Mouse (Mus musculus) megakaryocyte progenitor cell, adult 5-6 weeks (primary cell): ENCODE data around the gene Olfr1513. TPM values are rescaled to one million over a fixed set of nuclear protein-coding genes. Genes with fewer than 3 reads are reported as not detected.
"Not testable (repeated sequence)": the region's sequence is repeated elsewhere in the genome, so short reads cannot be mapped to it uniquely, and the experiment has no call there.

Source experiments
- ATAC-seq: replicated peaks from 2 replicates; pipeline ENCODE4 v1.8.0; 2016; ENCODE audit warnings: mild to moderate bottlenecking, moderate TSS enrichment, inconsistent platforms; ENCODE audit not compliant: poor library complexity
- total RNA-seq, 2 experiments: library from RNA; stranded (forward) in 1 of 2; stranded (reverse) in 1 of 2; fragments of 157-497, 149-512 nt in 1 of 2; fragments of 200-1000 nt in 1 of 2; gene quantifications; 2 replicates each; pipeline versions ENCODE4 v1.2.3 to v1.2.4; 2015 to 2017

Gene Olfr1513
- total RNA-seq, 2 experiments from 2014 or later = not detected

DNA sequence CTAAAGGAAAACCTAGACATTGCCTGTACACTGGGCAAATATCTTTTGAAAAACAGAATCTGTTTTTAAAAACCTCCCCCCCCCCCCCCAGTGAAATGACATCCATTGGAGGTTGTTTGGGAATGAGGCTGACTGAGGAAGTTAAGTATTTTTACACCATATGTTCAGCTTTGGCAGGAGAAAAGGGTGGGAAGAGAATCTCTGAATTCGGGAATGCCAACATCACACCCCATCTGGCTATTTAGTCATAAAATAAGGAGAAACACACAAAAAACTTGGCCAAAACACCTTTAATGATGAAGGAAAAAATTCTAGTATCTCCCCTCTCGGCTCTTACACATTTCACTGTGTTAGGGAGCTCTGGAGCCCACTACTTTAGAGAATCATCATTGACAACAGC is 45.3 kb downstream of the Olfr1513 start:
- ATAC-seq = no peak

DNA sequence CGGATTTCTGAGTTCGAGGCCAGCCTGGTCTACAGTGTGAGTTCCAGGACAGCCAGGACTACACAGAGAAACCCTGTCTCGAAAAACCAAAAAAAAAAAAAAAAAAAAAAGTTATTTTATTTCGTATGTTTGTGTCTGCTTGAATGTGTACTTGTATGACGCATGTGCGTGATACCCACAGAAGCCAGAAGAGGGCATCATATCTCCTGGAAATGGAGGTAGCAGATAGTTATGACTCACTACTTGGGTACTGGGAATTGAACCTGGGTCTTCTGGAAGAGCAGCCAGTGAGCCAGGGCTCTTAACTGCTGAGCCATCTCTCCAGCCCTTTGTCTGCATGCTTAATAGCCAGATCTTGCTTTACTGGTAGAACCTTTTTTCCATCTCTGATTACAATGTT is 45.9 kb downstream of the Olfr1513 start:
- not testable (repeated sequence) for ATAC-seq

DNA sequence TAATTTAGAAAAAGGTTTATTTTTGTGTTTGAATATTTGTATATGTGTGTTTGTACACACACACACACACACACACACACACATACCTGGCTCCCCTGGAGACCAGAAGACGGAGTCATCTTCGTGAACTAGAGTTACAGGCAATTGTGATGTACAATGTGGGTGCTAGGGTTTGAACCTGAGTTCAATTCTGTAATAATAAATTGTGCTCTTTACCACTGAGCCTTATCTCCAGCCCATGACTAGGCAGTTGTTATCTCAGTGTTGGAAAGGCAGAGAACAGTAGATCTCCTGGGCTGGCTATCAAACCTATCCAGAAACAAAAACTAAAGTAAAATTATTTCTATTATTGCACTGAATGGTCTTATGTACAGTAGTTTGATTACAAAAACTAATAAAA is 50.1 kb downstream of the Olfr1513 start:
- peak; percentile 42 for ATAC-seq

DNA sequence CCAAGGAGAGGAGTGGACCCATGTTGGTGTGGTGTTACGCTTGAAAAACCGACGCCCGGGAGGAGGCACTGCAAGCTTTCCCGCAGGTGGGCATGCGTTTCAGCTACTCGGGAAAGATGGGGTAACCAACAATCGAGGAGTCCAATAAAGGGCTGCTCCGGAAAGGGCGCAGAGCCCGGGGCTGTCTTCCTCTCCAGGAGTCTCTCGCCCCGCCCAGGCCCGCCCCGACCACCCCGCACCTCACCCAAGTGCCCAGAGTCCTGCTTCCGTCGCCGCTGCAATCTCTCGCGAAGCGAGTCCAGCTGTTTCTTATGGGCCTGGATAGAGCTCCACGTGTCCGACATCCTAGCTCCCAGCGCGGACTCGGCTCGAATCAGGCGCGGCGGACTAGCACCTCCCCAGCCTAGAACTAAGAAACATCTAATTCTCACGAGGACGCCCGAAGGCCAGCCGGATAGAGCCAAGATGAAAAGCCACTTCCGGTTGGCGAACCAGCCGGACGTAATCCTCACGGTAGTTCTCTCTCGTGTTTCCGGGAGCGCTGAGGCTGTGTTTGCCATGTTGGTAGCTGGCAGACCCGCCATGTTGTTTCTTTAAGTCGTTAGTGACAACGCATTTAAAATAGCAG is 51.5 kb downstream of the Olfr1513 start, which contains the start of gene Mettl3:
Gene Mettl3, minus strand, starts transcription at position 485 of the 628 bp plus-strand sequence.
- ATAC-seq = peak; percentile 92

DNA sequence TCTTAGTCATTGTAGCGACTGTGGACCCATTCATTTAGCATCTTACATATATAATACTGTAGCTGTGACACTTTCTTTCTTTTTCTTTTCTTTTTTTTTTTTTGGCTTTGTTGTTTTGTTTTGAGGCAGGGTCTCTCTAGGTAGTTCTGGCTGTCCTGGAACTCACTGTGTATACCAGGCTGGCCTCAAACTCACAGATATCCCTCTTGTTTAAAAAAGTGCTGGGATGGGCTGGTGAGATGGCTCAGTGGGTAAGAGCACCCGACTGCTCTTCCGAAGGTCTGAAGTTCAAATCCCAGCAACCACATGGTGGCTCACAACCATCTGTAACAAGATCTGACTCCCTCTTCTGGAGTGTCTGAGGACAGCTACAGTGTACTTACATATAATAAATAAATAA is 52.7 kb downstream of the Olfr1513 start:
- ATAC-seq = not testable (repeated sequence)

Other genes with a start within 250 kb of the Olfr1513 start
- gene Rpgrip1, start 245.7 kb downstream of the Olfr1513 start, total RNA-seq (2015) = 5.2 and 7.9 TPM in 2 replicates
- 3.3 and 7.1 TPM in 2 replicates for gene Rpgrip1, start 245.7 kb downstream of the Olfr1513 start, total RNA-seq (2017)
- 90.6 and 92.7 TPM in 2 replicates for gene Supt16, start 159.0 kb downstream of the Olfr1513 start, total RNA-seq (2015)
- gene Supt16, start 159.0 kb downstream of the Olfr1513 start, total RNA-seq (2017) = 219 and 256 TPM in 2 replicates
- gene Chd8, start 98.6 kb downstream of the Olfr1513 start, total RNA-seq (2015) = 78.7 and 79.5 TPM in 2 replicates
- 43.7 and 57.7 TPM in 2 replicates for gene Chd8, start 98.6 kb downstream of the Olfr1513 start, total RNA-seq (2017)
- 34.0 and 35.8 TPM in 2 replicates for gene Tox4, start 77.3 kb downstream of the Olfr1513 start, total RNA-seq (2015)
- gene Tox4, start 77.3 kb downstream of the Olfr1513 start, total RNA-seq (2017) = 41.2 and 43.0 TPM in 2 replicates
- gene Rab2b, start 76.9 kb downstream of the Olfr1513 start, total RNA-seq (2015) = 6.5 and 8.1 TPM in 2 replicates
- gene Rab2b, start 76.9 kb downstream of the Olfr1513 start, total RNA-seq (2017) = 3.7 and 5.0 TPM in 2 replicates
- gene Mettl3, start 51.3 kb downstream of the Olfr1513 start, total RNA-seq (2015) = 49.6 and 50.3 TPM in 2 replicates
- 40.3 and 40.8 TPM in 2 replicates for gene Mettl3, start 51.3 kb downstream of the Olfr1513 start, total RNA-seq (2017)
- gene Sall2, start 27.6 kb downstream of the Olfr1513 start, total RNA-seq (2015) = 0.07 and 0.62 TPM in 2 replicates
- gene Sall2, start 27.6 kb downstream of the Olfr1513 start, total RNA-seq (2017) = 0.42 and 0.88 TPM in 2 replicates
- gene Olfr1512, start 22.8 kb upstream of the Olfr1513 start, total RNA-seq (2015) = not detected in 2 replicates
- gene Olfr1512, start 22.8 kb upstream of the Olfr1513 start, total RNA-seq (2017) = not detected in 2 replicates
- gene Olfr1511, start 41.0 kb upstream of the Olfr1513 start, total RNA-seq (2015) = not detected in 2 replicates
- not detected in 2 replicates for gene Olfr1511, start 41.0 kb upstream of the Olfr1513 start, total RNA-seq (2017)
- gene Olfr1510, start 58.0 kb upstream of the Olfr1513 start, total RNA-seq (2015) = not detected in 2 replicates
- gene Olfr1510, start 58.0 kb upstream of the Olfr1513 start, total RNA-seq (2017) = not detected in 2 replicates
- gene Olfr1509, start 86.6 kb upstream of the Olfr1513 start, total RNA-seq (2015) = not detected in 2 replicates
- not detected in 2 replicates for gene Olfr1509, start 86.6 kb upstream of the Olfr1513 start, total RNA-seq (2017)
- not detected in 2 replicates for gene Olfr1508, start 111.1 kb upstream of the Olfr1513 start, total RNA-seq (2015)
- not detected in 2 replicates for gene Olfr1508, start 111.1 kb upstream of the Olfr1513 start, total RNA-seq (2017)
- gene Olfr1507, start 139.3 kb upstream of the Olfr1513 start, total RNA-seq (2015) = not detected in 2 replicates
- gene Olfr1507, start 139.3 kb upstream of the Olfr1513 start, total RNA-seq (2017) = not detected in 2 replicates